Mouse (Mus musculus) heart, embryonic 10.5 days (tissue): Measurements from ENCODE around the gene Hint3. TPM values are rescaled to one million over a fixed set of nuclear protein-coding genes. Genes with fewer than 3 reads are reported as not detected.

Source experiments
- DNase-seq: peaks from one replicate; pipeline ENCODE4 v3.0.0-alpha.2; 2017; ENCODE audit warnings: low spot score
- H3K27ac ChIP-seq: fragments of 300-500 bp; sonication (generic); 2 replicates; pipeline ENCODE4 v1.5.1; 2016; ENCODE audit warnings: mild to moderate bottlenecking
- H3K27me3 ChIP-seq: fragments of 300-500 bp; sonication (generic); 2 replicates; pipeline ENCODE4 v1.6.1; 2016; ENCODE audit warnings: mild to moderate bottlenecking; ENCODE audit not compliant: poor library complexity, insufficient read depth, severe bottlenecking
- H3K36me3 ChIP-seq: fragments of 300-500 bp; sonication (generic); 2 replicates; pipeline ENCODE4 v1.6.1; 2016; ENCODE audit warnings: mild to moderate bottlenecking, moderate library complexity
- H3K4me1 ChIP-seq: fragments of 300-500 bp; sonication (generic); 2 replicates; pipeline ENCODE4 v1.6.1; 2016; ENCODE audit warnings: mild to moderate bottlenecking
- H3K4me3 ChIP-seq: fragments of 300-500 bp; sonication (generic); 2 replicates; pipeline ENCODE4 v1.5.1; 2016; ENCODE audit warnings: mild to moderate bottlenecking, moderate library complexity
- H3K9me3 ChIP-seq: fragments of 300-500 bp; sonication (generic); 2 replicates; pipeline ENCODE4 v1.6.1; 2016; ENCODE audit warnings: mild to moderate bottlenecking, moderate library complexity
- WGBS: fragments of 180-500 bp; shearing (Covaris S2); methylation state at CpG from one replicate; pipeline ENCODE4 v1.1.7; 2016; 5-methylcytosine and 5-hydroxymethylcytosine counted together
- polyA plus RNA-seq: library from polyadenylated mRNA; unstranded; fragments of >200 nt; fragmentation: Nextera tagmentation; extraction: Ambion mirVana; gene quantifications from 2 replicates; pipeline ENCODE4 v1.2.1, GENCODE M21; 2016

Hint3 gene
- polyA plus RNA-seq, 1 experiment from 2014 or later: 17.1 TPM

- WGBS: 68% methylated on average over 5 of the region's 5 CpGs
- Histone ChIP-seq H3K9me3 (no peaks in the 10 kb centered on the region), H3K27me3 (no peaks in the 10 kb centered on the region), H3K36me3 (no peaks in the 10 kb centered on the region), H3K4me1 (no peaks in the 10 kb centered on the region), H3K4me3 (no peak overlapping the region), H3K27ac (no peak overlapping the region)
- DNase-seq: no peak
Measured at GRCm38 (mm10) chr10:30624161-30625019, 5.0 kb downstream of the Hint3 start.

GRCm38 (mm10) chr10:30622928-30623327, 6.5 kb downstream of the Hint3 start:
- H3K4me1 ChIP-seq: no peaks in the 10 kb centered on the region
- H3K9me3 ChIP-seq: no peaks in the 10 kb centered on the region
- H3K27me3 ChIP-seq: no peaks in the 10 kb centered on the region
- H3K27ac ChIP-seq: no peak overlapping the region
- DNase-seq: no peak
- no peak overlapping the region for H3K4me3 ChIP-seq
- no peaks in the 10 kb centered on the region for H3K36me3 ChIP-seq

DNA sequence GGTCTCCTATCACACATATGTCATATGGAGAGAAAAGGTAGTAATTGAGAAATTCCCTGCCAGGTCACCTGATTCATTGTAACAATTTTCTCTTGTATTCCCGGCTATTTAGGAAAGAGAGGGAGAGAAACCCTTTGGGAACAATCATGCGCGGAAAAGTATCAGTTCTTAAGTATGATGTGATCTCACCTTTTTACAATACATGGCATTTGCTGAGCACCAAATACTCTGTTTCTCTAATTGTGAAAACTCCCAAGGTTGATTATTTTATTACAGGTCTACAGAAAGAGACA, 10.6 kb downstream of the Hint3 start:
- no peaks in the 10 kb centered on the region; the same call in 1 of the 2 replicates for H3K4me1 ChIP-seq
- peak overlapping the region; percentile 79 for H3K4me3 ChIP-seq
- H3K27ac ChIP-seq: peak overlapping the region; percentile 98; the same call in 1 of the 2 replicates
- no peak for DNase-seq
- 42% methylated on average over 3 of the region's 3 CpGs for WGBS
- no peaks in the 10 kb centered on the region for H3K9me3 ChIP-seq
- no peaks in the 10 kb centered on the region for H3K36me3 ChIP-seq
- H3K27me3 ChIP-seq: no peaks in the 10 kb centered on the region

- WGBS: 1% methylated on average over 49 of the region's 49 CpGs
- Histone ChIP-seq H3K36me3 (no peaks in the 10 kb centered on the region), H3K27ac (peak overlapping the region; percentile 98), H3K4me3 (peak overlapping the region; percentile 79), H3K27me3 (no peaks in the 10 kb centered on the region), H3K4me1 (no peaks in the 10 kb centered on the region; the same call in 1 of the 2 replicates), H3K9me3 (no peaks in the 10 kb centered on the region)
- peak; percentile 99 for DNase-seq
Measured at GRCm38 (mm10) chr10:30618091-30618917, 11.1 kb downstream of the Hint3 start.

DNA sequence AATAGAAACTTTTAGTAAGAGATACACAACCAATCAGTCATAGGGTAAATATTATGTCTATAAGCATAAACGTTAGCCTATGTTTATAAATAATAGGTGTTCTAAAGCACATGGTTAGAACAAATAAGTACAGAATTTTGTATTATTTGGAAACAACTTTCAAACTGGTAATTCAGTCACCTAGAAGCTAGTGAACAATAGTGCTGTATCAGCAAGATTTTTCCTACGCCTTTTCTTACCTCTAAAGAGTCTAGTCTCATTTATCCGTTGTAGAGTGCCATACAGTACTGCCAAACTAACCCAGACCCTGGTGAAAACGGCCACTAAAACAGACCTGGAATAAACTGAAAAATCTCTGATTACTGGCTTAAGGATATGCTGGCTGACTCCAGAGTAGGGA, 16.4 kb downstream of the Hint3 start:
- Histone ChIP-seq H3K9me3 (no peaks in the 10 kb centered on the region), H3K27me3 (no peaks in the 10 kb centered on the region), H3K4me3 (no peak overlapping the region), H3K27ac (no peak overlapping the region), H3K4me1 (no peaks in the 10 kb centered on the region; the same call in 1 of the 2 replicates), H3K36me3 (peaks cover 7% of the 10 kb centered on the region; the same call in 1 of the 2 replicates)
- WGBS: 83% methylated on average over 4 of the region's 4 CpGs
- no peak for DNase-seq

DNA sequence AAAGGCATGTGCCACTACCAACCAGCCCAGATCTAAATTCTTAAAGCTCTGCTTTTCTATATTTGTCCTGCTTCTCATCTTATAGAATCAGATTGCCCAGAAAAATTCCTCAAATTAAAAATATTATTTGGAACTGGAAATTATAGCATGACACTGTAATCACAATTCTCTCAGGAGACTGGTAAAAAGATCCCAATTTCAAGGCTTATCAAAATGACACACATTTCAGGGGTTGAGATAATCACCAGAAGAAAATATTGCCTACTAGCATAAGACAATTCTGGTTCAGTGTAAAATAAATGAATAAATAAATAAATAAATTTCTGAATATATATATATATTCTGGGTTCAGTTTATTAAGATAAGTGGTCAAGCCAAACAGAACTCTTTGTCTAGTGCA, 19.8 kb downstream of the Hint3 start:
- Histone ChIP-seq H3K4me1 (no peaks in the 10 kb centered on the region), H3K27ac (no peak overlapping the region), H3K4me3 (no peak overlapping the region), H3K36me3 (peaks cover 15% of the 10 kb centered on the region; the same call in 1 of the 2 replicates), H3K9me3 (no peaks in the 10 kb centered on the region), H3K27me3 (no peaks in the 10 kb centered on the region)
- DNase-seq: no peak

DNA sequence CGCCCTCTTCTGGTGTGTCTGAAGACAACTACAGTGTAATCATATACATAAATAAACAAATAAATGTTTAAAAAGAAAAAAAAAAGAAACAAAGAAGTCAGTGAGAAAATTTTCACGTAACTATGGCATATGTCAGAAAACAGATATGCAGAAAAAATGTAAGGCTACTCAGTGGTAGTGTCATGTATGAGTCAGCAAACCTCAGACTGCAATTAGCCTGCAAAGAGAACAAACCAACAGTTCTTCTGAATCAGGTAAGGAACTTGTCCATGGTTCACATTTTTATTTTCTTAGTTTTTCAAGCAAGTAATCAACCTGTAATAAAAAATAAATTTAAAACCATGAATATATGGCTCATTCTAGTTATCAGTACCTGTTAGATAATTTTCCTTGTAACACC, 21.3 kb downstream of the Hint3 start:
- H3K4me3 ChIP-seq: no peak overlapping the region
- 73% methylated on average over 2 of the region's 2 CpGs for WGBS
- no peak for DNase-seq
- H3K36me3 ChIP-seq: peaks cover 15% of the 10 kb centered on the region; the same call in 1 of the 2 replicates
- no peaks in the 10 kb centered on the region for H3K4me1 ChIP-seq
- no peaks in the 10 kb centered on the region for H3K27me3 ChIP-seq
- H3K27ac ChIP-seq: no peak overlapping the region
- H3K9me3 ChIP-seq: no peaks in the 10 kb centered on the region

GRCm38 (mm10) chr10:30600542-30600966, 28.9 kb downstream of the Hint3 start, which contains the start of gene Trmt11:
Gene Trmt11, minus strand, starts transcription at chr10:30600749.
- Histone ChIP-seq H3K4me1 (peaks cover 5% of the 10 kb centered on the region; the same call in 1 of the 2 replicates), H3K27me3 (no peaks in the 10 kb centered on the region), H3K27ac (peak within 1 kb of the TSS; percentile 96), H3K36me3 (peaks cover 18% of the 10 kb centered on the region), H3K9me3 (no peaks in the 10 kb centered on the region), H3K4me3 (peak within 1 kb of the TSS; percentile 91)
- WGBS: under 1% methylated on average over 28 of the region's 28 CpGs
- peak; percentile 97 for DNase-seq

GRCm38 (mm10) chr10:30600094-30600534, 29.3 kb downstream of the Hint3 start:
- no peak for DNase-seq
- H3K4me3 ChIP-seq: peak overlapping the region; percentile 91
- under 1% methylated on average over 27 of the region's 27 CpGs for WGBS
- H3K27ac ChIP-seq: peak overlapping the region; percentile 96
- H3K4me1 ChIP-seq: peaks cover 5% of the 10 kb centered on the region; the same call in 1 of the 2 replicates
- H3K9me3 ChIP-seq: no peaks in the 10 kb centered on the region
- no peaks in the 10 kb centered on the region for H3K27me3 ChIP-seq
- peaks cover 23% of the 10 kb centered on the region for H3K36me3 ChIP-seq

DNA sequence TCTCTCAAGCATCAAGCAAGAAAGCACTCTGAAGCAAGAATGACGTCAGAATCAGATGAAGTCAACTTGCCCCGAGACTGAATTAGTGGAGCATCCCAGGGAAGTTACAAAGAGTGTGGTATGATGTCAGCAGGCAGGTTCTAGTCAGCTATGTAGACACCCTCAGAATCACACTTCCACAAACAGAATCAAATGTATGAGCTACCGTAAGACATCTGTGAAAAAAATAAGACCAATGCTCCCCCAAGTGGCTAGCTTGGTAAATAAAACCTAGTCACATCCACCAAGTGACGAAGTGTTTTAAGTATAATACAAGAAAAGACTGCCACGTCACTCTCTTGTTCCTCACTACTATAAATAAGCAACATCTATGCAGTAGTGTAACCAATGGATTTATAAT, 42.4 kb downstream of the Hint3 start:
- Histone ChIP-seq H3K9me3 (no peaks in the 10 kb centered on the region), H3K36me3 (peaks cover 55% of the 10 kb centered on the region), H3K27me3 (no peaks in the 10 kb centered on the region), H3K4me3 (no peak overlapping the region), H3K4me1 (no peaks in the 10 kb centered on the region), H3K27ac (no peak overlapping the region)
- DNase-seq: no peak
- WGBS: 66% methylated on average over 5 of the region's 5 CpGs

DNA sequence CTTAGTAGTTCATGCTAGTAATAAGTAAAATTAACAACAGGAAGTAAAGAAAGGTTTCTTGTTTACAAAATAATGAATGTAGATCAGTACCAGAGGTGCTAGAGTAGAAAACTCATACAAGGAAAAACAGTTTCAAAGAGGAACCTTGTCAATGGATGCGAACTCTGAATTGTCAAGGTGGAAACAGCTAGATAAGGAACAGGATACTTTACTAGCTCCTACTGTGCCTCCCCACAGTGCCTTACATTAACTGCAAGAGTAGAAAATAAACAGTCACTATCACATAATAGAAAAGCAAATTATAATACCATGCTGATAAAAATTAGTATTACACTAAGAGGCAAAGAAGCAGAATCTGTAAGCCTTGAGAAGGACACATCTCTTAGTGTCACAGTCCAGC, 43.7 kb downstream of the Hint3 start:
- Histone ChIP-seq H3K36me3 (peaks cover 53% of the 10 kb centered on the region), H3K27me3 (no peaks in the 10 kb centered on the region), H3K27ac (no peak overlapping the region), H3K4me1 (no peaks in the 10 kb centered on the region), H3K4me3 (no peak overlapping the region), H3K9me3 (no peaks in the 10 kb centered on the region)
- 88% methylated on average over 1 of the region's 1 CpGs for whole genome bisulfite sequencing
- DNase-seq: no peak

- Histone ChIP-seq H3K27me3 (no peaks in the 10 kb centered on the region), H3K4me3 (no peak overlapping the region), H3K9me3 (no peaks in the 10 kb centered on the region), H3K4me1 (no peaks in the 10 kb centered on the region), H3K27ac (no peak overlapping the region), H3K36me3 (peaks cover 19% of the 10 kb centered on the region)
- WGBS: 79% methylated on average over 5 of the region's 5 CpGs
- peak; percentile 77 for DNase-seq
Measured at GRCm38 (mm10) chr10:30577670-30578280, 51.7 kb downstream of the Hint3 start.

DNA sequence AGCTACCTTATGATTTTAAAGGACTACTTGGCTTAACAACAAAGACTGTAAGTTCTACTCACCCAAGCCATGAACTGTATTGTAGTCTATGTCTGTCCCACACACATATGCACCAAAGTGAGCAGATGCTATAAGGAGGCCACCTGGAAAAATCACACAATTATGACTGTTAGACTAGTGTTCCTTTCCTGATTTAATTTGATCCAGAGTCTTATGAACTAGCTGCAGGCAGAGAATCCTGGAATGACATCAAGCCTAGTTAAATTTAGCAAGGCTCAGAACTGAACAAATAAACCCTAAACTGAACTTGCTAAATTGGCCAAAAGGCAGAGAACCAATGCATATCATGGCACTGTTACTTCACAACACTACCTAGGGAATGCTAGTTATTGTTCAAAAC, 63.1 kb downstream of the Hint3 start:
- no peak overlapping the region for H3K27ac ChIP-seq
- no peak for DNase-seq
- H3K4me1 ChIP-seq: no peaks in the 10 kb centered on the region
- no peak overlapping the region for H3K4me3 ChIP-seq
- peaks cover 47% of the 10 kb centered on the region for H3K36me3 ChIP-seq
- no peaks in the 10 kb centered on the region for H3K27me3 ChIP-seq
- no peaks in the 10 kb centered on the region for H3K9me3 ChIP-seq
